Mouse (Mus musculus) lung, embryonic 14.5 days (tissue): ENCODE data around the gene Snx9. TPM values are rescaled to one million over a fixed set of nuclear protein-coding genes. Genes with fewer than 3 reads are reported as not detected.

Experiments used
- ATAC-seq: fragments of 200-750 bp; cut with Nextera tagmentation; 2 replicates; pipeline ENCODE4 v1.8.0; 2017; ENCODE audit warnings: mild to moderate bottlenecking, moderate TSS enrichment, moderate library complexity; ENCODE audit not compliant: insufficient read depth
- DNase-seq: peaks from one replicate; pipeline ENCODE4 v3.0.0-alpha.2; 2015
- H3K27ac ChIP-seq: fragments of 300-500 bp; sonication (generic); 2 replicates; pipeline ENCODE4 v1.5.1; 2014; ENCODE audit warnings: low read depth, mild to moderate bottlenecking, moderate library complexity
- H3K27me3 ChIP-seq: fragments of 300-500 bp; sonication (generic); 2 replicates; pipeline ENCODE4 v1.6.1; 2014; ENCODE audit warnings: low read length, control low read depth; ENCODE audit not compliant: insufficient read depth
- H3K36me3 ChIP-seq: fragments of 300-500 bp; sonication (generic); 2 replicates; pipeline ENCODE4 v1.6.1; 2014; ENCODE audit warnings: control low read depth; ENCODE audit not compliant: insufficient read depth
- H3K4me1 ChIP-seq: fragments of 300-500 bp; sonication (generic); 2 replicates; pipeline ENCODE4 v1.6.1; 2014; ENCODE audit warnings: antibody characterized with exemption, control low read depth; ENCODE audit not compliant: insufficient read depth
- H3K4me2 ChIP-seq: fragments of 300-500 bp; sonication (generic); 2 replicates; pipeline ENCODE4 v1.6.1; 2014; ENCODE audit warnings: mild to moderate bottlenecking
- H3K4me3 ChIP-seq: fragments of 300-500 bp; sonication (generic); 2 replicates; pipeline ENCODE4 v1.5.1; 2014; ENCODE audit warnings: low read depth, low read length
- H3K9ac ChIP-seq: fragments of 300-500 bp; sonication (generic); 2 replicates; pipeline ENCODE4 v1.6.1; 2014
- H3K9me3 ChIP-seq: fragments of 300-500 bp; sonication (generic); 2 replicates; pipeline ENCODE4 v1.6.1; 2016; ENCODE audit warnings: low read depth, low read length, control low read depth
- CTCF ChIP-seq: IDR thresholded peaks from 2 replicates; pipeline ENCODE4 v1.5.1; 2016; ENCODE audit warnings: antibody characterized with exemption, low read depth
- WGBS: fragments of 180-500 bp; shearing (Covaris S2); extraction: QIAGEN DNeasy Blood & Tissue Kit; methylation state at CpG from one replicate; pipeline ENCODE4 v1.1.7; 2014; 5-methylcytosine and 5-hydroxymethylcytosine counted together
- polyA plus RNA-seq: library from polyadenylated mRNA; unstranded; fragments of >200 nt; fragmentation: Nextera tagmentation; extraction: Ambion mirVana; gene quantifications from 2 replicates; pipeline ENCODE4 v1.2.1, GENCODE M21; 2014

The Snx9 gene
- polyA plus RNA-seq, 1 experiment from 2014 or later: 38.8 TPM

GRCm38 (mm10) chr17:5803229-5804012 is 37.7 kb upstream of the Snx9 start:
- Histone ChIP-seq H3K9ac (no peak overlapping the region), H3K4me2 (no peak overlapping the region), H3K27me3 (no peaks in the 10 kb centered on the region), H3K9me3 (no peaks in the 10 kb centered on the region), H3K36me3 (no peaks in the 10 kb centered on the region), H3K4me3 (no peak overlapping the region), H3K27ac (no peak overlapping the region), H3K4me1 (peaks cover 6% of the 10 kb centered on the region; the same call in 1 of the 2 replicates)
- WGBS: 85% methylated on average over 10 of the region's 10 CpGs
- ATAC-seq (no peak), DNase-seq (no peak)
- no peak for TF ChIP-seq CTCF

GRCm38 (mm10) chr17:5804370-5805150 is 36.6 kb upstream of the Snx9 start:
- H3K27me3 ChIP-seq: no peaks in the 10 kb centered on the region
- ATAC-seq: no peak; the same call in 1 of the 2 replicates

GRCm38 (mm10) chr17:5805151-5805834 is 35.8 kb upstream of the Snx9 start:
- Histone ChIP-seq H3K4me2 (no peak overlapping the region), H3K27me3 (no peaks in the 10 kb centered on the region), H3K4me3 (no peak overlapping the region), H3K36me3 (no peaks in the 10 kb centered on the region), H3K9me3 (no peaks in the 10 kb centered on the region), H3K27ac (peak overlapping the region; percentile 10; the same call in 1 of the 2 replicates), H3K9ac (no peak overlapping the region), H3K4me1 (peaks cover 6% of the 10 kb centered on the region; the same call in 1 of the 2 replicates)
- ATAC-seq (no peak), DNase-seq (no peak)
- 53% methylated on average over 7 of the region's 7 CpGs for WGBS
- TF ChIP-seq CTCF: no peak

More at GRCm38 (mm10) chr17:5804370-5805150, 36.6 kb upstream of the Snx9 start:
- Histone ChIP-seq H3K36me3 (no peaks in the 10 kb centered on the region), H3K9me3 (no peaks in the 10 kb centered on the region), H3K4me1 (peaks cover 6% of the 10 kb centered on the region; the same call in 1 of the 2 replicates), H3K4me2 (no peak overlapping the region), H3K4me3 (no peak overlapping the region), H3K27ac (0 out of 2 replicates have a peak overlapping the region, but pooled peaks have one; percentile 8), H3K9ac (no peak overlapping the region)
- DNase-seq: peak; percentile 44
- no peak for TF ChIP-seq CTCF
- 60% methylated on average over 12 of the region's 12 CpGs for WGBS

- Histone ChIP-seq H3K36me3 (no peaks in the 10 kb centered on the region), H3K9me3 (no peaks in the 10 kb centered on the region), H3K27ac (no peak overlapping the region), H3K27me3 (no peaks in the 10 kb centered on the region), H3K4me1 (peaks cover 6% of the 10 kb centered on the region; the same call in 1 of the 2 replicates), H3K4me3 (no peak overlapping the region), H3K4me2 (no peak overlapping the region), H3K9ac (no peak overlapping the region)
- 53% methylated on average over 2 of the region's 2 CpGs for WGBS
- DNase-seq: no peak
- TF ChIP-seq CTCF: no peak
- no peak for ATAC-seq
Observed at GRCm38 (mm10) chr17:5805935-5806334, 35.2 kb upstream of the Snx9 start.

- no peaks in the 10 kb centered on the region for H3K36me3 ChIP-seq
Observed at GRCm38 (mm10) chr17:5806823-5807222, 34.3 kb upstream of the Snx9 start.

GRCm38 (mm10) chr17:5807847-5808386 is 33.2 kb upstream of the Snx9 start:
- Histone ChIP-seq H3K9me3 (no peaks in the 10 kb centered on the region), H3K27me3 (no peaks in the 10 kb centered on the region), H3K9ac (no peak overlapping the region), H3K4me2 (no peak overlapping the region), H3K4me3 (no peak overlapping the region), H3K36me3 (no peaks in the 10 kb centered on the region), H3K4me1 (peaks cover 2% of the 10 kb centered on the region; the same call in 1 of the 2 replicates), H3K27ac (peak overlapping the region; percentile 49; the same call in 1 of the 2 replicates)
- TF ChIP-seq CTCF: no peak
- DNase-seq: peak; percentile 40
- WGBS: 46% methylated on average over 3 of the region's 3 CpGs
- no peak for ATAC-seq

More at GRCm38 (mm10) chr17:5806823-5807222, 34.3 kb upstream of the Snx9 start:
- no peak for TF ChIP-seq CTCF
- H3K27ac ChIP-seq: no peak overlapping the region
- ATAC-seq: no peak
- H3K4me3 ChIP-seq: no peak overlapping the region
- no peak for DNase-seq
- H3K9me3 ChIP-seq: no peaks in the 10 kb centered on the region
- WGBS: 85% methylated on average over 2 of the region's 2 CpGs
- H3K4me2 ChIP-seq: no peak overlapping the region
- no peak overlapping the region for H3K9ac ChIP-seq
- peaks cover 6% of the 10 kb centered on the region; the same call in 1 of the 2 replicates for H3K4me1 ChIP-seq
- H3K27me3 ChIP-seq: no peaks in the 10 kb centered on the region
